Mouse (Mus musculus) lung, postnatal 0 days (tissue): ENCODE results near the gene Mbnl2.

Experiments used
- CTCF ChIP-seq: IDR thresholded peaks from 2 replicates; pipeline ENCODE4 v1.5.1; 2016; ENCODE audit warnings: antibody characterized with exemption, mild to moderate bottlenecking
- EP300 ChIP-seq: IDR thresholded peaks from 2 replicates; pipeline ENCODE4 v1.6.1; 2016; ENCODE audit warnings: antibody characterized with exemption, mild to moderate bottlenecking, control low read depth

- TF ChIP-seq CTCF (no peak), EP300 (no peak)
These were observed 159.4 kb downstream of the Mbnl2 start for GRCm38 (mm10) chr14:120434831-120435230.
